Mouse (Mus musculus) ES-Bruce4 (cell line): Measurements from ENCODE around the gene Fgfr2. TPM values are rescaled to one million over a fixed set of nuclear protein-coding genes. Genes with fewer than 3 reads are reported as not detected.

Experiments
- H3K27ac ChIP-seq: 2 replicates; pipeline ENCODE4 v1.5.1; 2012; ENCODE audit warnings: low read length, inconsistent platforms; ENCODE audit not compliant: insufficient read depth
- H3K27me3 ChIP-seq: 2 replicates; pipeline ENCODE4 v1.6.1; 2012; ENCODE audit warnings: mild to moderate bottlenecking, low read length, inconsistent platforms; ENCODE audit not compliant: control insufficient read depth, poor library complexity, insufficient read depth, severe bottlenecking
- H3K36me3 ChIP-seq: 2 replicates; pipeline ENCODE4 v1.6.1; 2012; ENCODE audit warnings: inconsistent platforms, mild to moderate bottlenecking, low read length, moderate library complexity; ENCODE audit not compliant: control insufficient read depth, poor library complexity, insufficient read depth, severe bottlenecking
- H3K4me1 ChIP-seq: one replicate; pipeline ENCODE4 v1.8.1; 2011; ENCODE audit warnings: low read length; ENCODE audit not compliant: control insufficient read depth, insufficient read depth
- H3K4me3 ChIP-seq: 2 replicates; pipeline ENCODE4 v1.5.1; 2011; ENCODE audit warnings: low read depth, mild to moderate bottlenecking, low read length
- H3K9ac ChIP-seq: 2 replicates; pipeline ENCODE4 v1.6.1; 2012; ENCODE audit warnings: low read depth, mild to moderate bottlenecking, inconsistent platforms; ENCODE audit not compliant: poor library complexity, severe bottlenecking
- H3K9me3 ChIP-seq: replicated peaks from 2 replicates; pipeline ENCODE4 v1.6.1; 2012; ENCODE audit warnings: mild to moderate bottlenecking, low read length, inconsistent platforms; ENCODE audit not compliant: control insufficient read depth, poor library complexity, insufficient read depth, severe bottlenecking
- CTCF ChIP-seq: IDR thresholded peaks from one replicate; pipeline ENCODE4 v1.8.1; 2011; ENCODE audit warnings: low read depth, low read length
- EP300 ChIP-seq: IDR thresholded peaks from 2 replicates; pipeline ENCODE4 v1.6.1; 2011; ENCODE audit warnings: low read depth, low read length; ENCODE audit not compliant: insufficient read depth
- POLR2A ChIP-seq: IDR thresholded peaks from one replicate; pipeline ENCODE4 v1.8.1; 2011; ENCODE audit warnings: low read length; ENCODE audit not compliant: insufficient read depth
- polyA plus RNA-seq: library from polyadenylated mRNA; stranded (reverse); fragments of >200 nt; gene quantifications from 2 replicates; pipeline ENCODE4 v1.2.4, GENCODE M21; 2011; ENCODE audit warnings: low read depth; ENCODE audit not compliant: missing spikeins, insufficient read depth, insufficient read length

Gene Fgfr2
- polyA plus RNA-seq, 1 experiment = 34.8 TPM

DNA sequence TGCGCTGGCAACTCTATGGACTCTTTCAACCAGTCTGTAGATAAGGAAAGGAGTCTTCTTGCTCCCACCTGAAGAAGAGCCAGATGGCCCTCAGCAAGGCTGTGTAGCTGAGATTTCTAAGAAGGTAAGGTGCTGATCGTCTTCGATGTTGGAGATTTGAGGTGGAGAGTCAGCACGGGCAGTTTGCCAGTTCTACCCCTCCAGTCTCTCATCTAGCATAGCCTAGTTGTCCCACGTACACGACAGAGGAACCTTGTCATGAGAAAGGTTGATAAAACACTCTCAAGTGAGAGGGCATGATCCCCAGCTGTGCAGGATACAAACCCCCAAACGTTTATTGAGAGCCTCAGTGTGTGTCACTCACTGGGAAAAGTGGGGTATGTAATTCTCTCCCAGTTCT lies 2258.4 kb downstream of the Fgfr2 start:
- Histone ChIP-seq H3K27me3 (no peaks in the 10 kb centered on the region), H3K4me3 (no peak overlapping the region), H3K9ac (no peak overlapping the region), H3K36me3 (no peaks in the 10 kb centered on the region), H3K9me3 (no peaks in the 10 kb centered on the region), H3K27ac (no peak overlapping the region), H3K4me1 (peaks cover 1% of the 10 kb centered on the region)
- no peak for TF ChIP-seq CTCF
- no peak for TF ChIP-seq EP300
- no peak for TF ChIP-seq POLR2A

DNA sequence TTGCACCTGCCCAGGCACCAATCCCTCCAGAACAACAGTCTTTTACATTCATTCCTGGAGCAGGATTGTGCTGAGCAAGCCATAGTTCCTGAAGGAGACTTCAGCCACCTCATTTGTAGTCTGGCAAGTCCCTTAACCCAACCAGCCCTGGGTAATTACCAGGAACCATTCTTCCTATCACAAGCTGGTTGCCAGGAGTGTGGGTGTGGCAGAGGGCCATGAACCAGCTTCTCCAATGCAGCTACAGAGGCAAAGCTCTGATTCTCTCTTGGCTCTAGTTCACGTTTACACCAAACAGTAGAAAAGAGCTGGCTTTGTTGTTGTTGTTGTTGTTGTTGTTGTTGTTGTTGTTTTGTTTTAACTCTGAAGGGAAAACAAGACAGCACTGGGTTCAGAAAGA lies 2260.6 kb downstream of the Fgfr2 start:
- Histone ChIP-seq H3K27me3 (no peaks in the 10 kb centered on the region), H3K9ac (no peak overlapping the region), H3K9me3 (no peaks in the 10 kb centered on the region), H3K4me3 (no peak overlapping the region), H3K4me1 (peaks cover 1% of the 10 kb centered on the region), H3K27ac (no peak overlapping the region), H3K36me3 (no peaks in the 10 kb centered on the region)
- TF ChIP-seq EP300 (no peak), CTCF (no peak), POLR2A (no peak)

DNA sequence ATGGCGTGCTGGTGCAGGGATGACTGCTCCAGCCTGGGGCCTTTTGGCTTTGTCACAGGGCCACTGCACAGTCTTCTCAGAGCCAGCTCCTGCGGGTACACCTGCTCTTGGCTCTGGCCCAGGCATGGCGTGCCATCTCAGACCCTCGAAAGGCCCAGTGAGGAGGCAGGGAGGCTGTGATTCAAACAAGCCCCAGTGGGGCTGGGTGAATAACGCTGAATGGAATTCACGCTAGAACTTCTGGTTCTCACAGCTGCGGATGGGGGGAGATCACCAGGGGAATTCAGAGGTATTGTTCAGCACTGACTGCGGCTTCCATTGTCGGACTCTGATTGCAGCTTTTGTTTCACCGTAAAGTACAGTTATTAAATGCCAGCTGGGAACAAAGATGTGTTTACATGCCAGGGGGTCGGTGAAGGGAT lies 2262.4 kb downstream of the Fgfr2 start:
- Histone ChIP-seq H3K36me3 (no peaks in the 10 kb centered on the region), H3K4me3 (peak overlapping the region; percentile 39), H3K9me3 (no peaks in the 10 kb centered on the region), H3K4me1 (peaks cover 1% of the 10 kb centered on the region), H3K27ac (peak overlapping the region; percentile 24), H3K27me3 (no peaks in the 10 kb centered on the region), H3K9ac (peak overlapping the region; percentile 53)
- no peak for TF ChIP-seq CTCF

DNA sequence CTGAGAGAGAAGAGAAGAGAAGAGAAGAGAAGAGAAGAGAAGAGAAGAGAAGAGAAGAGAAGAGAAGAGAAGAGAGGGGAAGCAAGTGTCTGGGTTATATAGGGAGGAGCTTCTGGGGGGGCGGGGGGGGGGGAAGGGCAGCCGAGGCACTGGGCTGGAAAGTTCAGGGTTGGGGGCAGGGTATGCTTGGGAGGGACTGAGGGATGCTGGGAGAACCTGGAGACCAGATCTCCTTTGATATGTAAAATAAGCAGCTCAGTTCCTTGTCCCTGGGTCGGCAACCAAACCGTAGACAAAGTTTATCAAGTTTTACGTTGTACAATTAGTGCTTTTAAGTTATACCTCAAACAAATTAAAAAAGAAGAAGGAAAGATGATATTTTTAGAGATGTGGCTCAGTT lies 2263.2 kb downstream of the Fgfr2 start:
- Histone ChIP-seq H3K9me3 (no peaks in the 10 kb centered on the region), H3K27ac (peak overlapping the region; percentile 24; the same call in 1 of the 2 replicates), H3K9ac (peak overlapping the region; percentile 53), H3K27me3 (no peaks in the 10 kb centered on the region), H3K4me1 (peaks cover 1% of the 10 kb centered on the region), H3K4me3 (peak overlapping the region; percentile 39), H3K36me3 (no peaks in the 10 kb centered on the region)
- peak; percentile 54; the same call in 1 of the 2 replicates for TF ChIP-seq EP300
- TF ChIP-seq POLR2A = no peak

DNA sequence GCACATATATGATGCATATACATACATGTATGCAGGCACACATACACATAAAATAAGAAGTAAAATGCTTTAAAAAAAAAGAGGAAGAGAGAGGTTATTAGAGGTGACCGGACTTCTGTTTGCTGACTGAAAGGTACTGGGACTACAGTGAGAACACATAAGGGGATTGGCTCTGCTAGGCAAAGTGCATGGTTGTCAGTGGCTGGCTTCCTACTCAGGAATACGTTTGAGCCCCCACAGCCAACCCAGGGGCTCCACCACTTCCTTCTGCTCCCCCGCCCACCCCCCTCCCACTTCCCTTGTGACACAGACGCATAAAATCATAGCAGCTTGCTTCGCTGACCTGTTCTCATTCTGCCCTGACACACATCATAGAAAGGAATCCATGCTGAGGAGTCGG lies 2265.2 kb downstream of the Fgfr2 start:
- TF ChIP-seq EP300 = no peak
- TF ChIP-seq POLR2A = no peak
- no peak for TF ChIP-seq CTCF
- Histone ChIP-seq H3K9ac (no peak overlapping the region), H3K9me3 (no peaks in the 10 kb centered on the region), H3K4me3 (no peak overlapping the region), H3K36me3 (no peaks in the 10 kb centered on the region), H3K27me3 (no peaks in the 10 kb centered on the region), H3K27ac (no peak overlapping the region), H3K4me1 (peaks cover 1% of the 10 kb centered on the region)

DNA sequence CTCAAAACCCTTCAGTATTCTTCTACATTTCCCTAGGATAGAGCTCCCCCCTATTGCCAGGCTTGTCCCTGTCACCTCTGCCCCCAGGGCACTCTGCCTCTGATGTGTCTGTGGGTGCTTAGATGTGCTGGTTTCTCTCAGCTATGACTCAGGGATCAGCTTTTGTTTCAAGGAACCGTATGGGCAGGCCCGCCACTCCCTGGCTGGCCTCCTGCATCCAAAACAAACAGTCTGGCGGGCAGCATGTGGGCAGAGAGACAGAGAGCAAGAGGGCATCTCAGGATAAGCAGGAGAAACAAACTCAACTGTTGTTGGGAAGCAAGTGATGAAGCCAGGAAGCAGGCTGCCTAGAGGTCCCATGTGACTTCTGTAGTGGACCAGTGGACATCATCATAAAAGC lies 2267.5 kb downstream of the Fgfr2 start:
- Histone ChIP-seq H3K4me1 (no peaks in the 10 kb centered on the region), H3K27ac (no peak overlapping the region), H3K4me3 (no peak overlapping the region), H3K36me3 (no peaks in the 10 kb centered on the region), H3K9me3 (no peaks in the 10 kb centered on the region), H3K9ac (no peak overlapping the region), H3K27me3 (no peaks in the 10 kb centered on the region)
- TF ChIP-seq EP300 (no peak), POLR2A (no peak), CTCF (no peak)

DNA sequence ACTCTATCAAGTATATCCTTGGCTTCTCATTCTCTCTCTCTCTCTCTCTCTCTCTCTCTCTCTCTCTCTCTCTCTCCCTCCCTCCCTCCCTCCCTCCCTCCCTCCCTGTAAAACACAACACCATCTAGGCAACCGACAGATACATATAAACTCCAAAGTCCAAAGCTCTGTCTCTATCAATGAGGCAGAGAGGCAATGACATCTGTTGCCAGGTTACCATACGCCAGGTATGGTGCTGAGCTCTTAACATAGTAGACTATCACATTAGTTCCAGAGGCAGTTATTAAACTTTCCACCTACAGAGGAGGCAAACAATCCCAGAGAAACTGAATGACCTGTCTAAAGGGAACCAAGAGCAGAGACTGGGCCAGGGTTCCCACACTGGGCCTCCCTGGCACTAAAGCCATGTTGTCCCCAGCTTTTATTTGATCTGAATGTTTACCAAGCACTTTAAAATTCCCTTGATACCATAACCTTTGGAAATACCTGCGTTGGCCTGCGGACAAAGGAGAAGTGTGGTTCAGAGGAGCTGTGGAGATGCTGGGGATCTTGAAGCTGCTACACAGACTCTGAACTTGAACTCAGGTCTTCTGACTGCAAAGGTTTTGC lies 2268.4 kb downstream of the Fgfr2 start:
- H3K4me1 ChIP-seq = no peaks in the 10 kb centered on the region
- no peak overlapping the region for H3K9ac ChIP-seq
- TF ChIP-seq EP300 (no peak), CTCF (no peak), POLR2A (no peak)
- no peaks in the 10 kb centered on the region for H3K9me3 ChIP-seq
- H3K4me3 ChIP-seq = no peak overlapping the region
- H3K27me3 ChIP-seq = no peaks in the 10 kb centered on the region
- H3K27ac ChIP-seq = no peak overlapping the region
- H3K36me3 ChIP-seq = no peaks in the 10 kb centered on the region
